Mouse (Mus musculus): ENCODE measurements around the gene Optc. TPM values are rescaled to one million over a fixed set of nuclear protein-coding genes. Genes with fewer than 3 reads are reported as not detected.

Gene Optc
- 1 to 10 TPM in 1 of 2 experiments, under 1 TPM in 1; 0.60 to 1.3 TPM for total RNA-seq (2021)
- long read RNA-seq, experiment 1: 0 reads
- long read RNA-seq, experiment 2: 0 reads

DNA sequence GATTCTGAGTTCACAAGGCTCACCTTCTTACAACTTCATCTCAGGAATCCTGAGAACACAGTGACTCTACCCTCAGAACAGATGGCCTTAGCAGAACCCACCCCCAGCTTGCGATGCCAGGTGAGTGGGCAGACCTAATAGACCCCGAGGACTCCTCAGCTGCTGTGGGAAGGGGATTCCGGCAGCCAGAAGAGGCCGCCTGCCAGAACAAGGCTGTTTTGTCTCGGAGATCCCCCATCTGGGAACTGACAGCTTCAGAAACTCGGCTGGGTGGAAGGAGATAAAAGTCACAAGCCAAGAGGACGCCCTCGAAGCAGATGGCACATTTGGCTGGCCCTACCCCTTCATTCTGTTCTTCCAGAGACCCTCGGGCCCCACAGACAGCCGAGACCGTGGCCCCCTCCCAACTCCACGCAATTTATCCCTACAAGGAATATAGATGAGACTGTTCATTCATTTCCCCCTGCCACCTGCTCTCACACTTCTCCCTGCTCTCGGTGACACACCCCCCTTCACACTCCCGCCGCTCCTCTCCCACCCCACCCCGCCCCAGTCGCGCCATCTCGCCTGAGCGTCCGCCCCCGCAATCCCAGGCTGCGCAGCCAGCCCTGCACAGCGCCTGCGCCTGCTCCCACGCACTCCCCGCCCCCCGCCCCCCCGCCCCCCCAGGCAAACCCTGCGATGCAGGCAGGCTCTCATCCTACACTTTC lies at the start of gene Optc:
TSS of gene Optc (minus strand) at position 51 of the 710 bp plus-strand sequence.
- DNase-seq (ENCODE audit: low spot score in 2 of 2): peak; percentile 69 to 76

- DNase-seq (ENCODE audit: low spot score in 2 of 2): no peak
Observed at GRCm38 (mm10) chr1:133954009-133954408, 46.2 kb upstream of the Optc start.

DNA sequence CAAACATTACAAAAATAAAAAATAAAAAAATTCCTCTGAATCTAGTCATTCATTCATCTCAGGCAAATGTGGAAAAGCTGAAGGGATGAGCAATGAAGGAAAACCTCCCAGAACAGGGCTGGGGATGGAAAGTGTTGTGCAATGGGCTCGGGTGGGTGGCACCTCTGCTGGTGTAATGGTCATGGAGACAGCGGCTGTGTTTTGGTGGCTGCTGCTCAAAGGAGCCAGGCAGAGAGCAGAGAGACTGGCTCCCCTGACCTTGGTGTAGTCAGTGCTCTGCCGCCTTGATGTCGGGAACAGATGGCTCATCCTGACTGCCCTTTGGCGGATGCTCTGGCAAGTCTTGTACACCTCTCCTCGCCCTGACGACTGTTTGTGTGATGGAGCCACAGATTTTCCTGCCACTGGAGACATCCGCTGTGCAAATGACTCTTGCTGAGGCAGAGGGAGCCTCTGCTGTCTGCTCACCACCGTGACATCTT lies 45.5 kb upstream of the Optc start:
- DNase-seq (ENCODE audit: low spot score in 2 of 2): peak in 1 of 2 experiments; percentile 19

DNA sequence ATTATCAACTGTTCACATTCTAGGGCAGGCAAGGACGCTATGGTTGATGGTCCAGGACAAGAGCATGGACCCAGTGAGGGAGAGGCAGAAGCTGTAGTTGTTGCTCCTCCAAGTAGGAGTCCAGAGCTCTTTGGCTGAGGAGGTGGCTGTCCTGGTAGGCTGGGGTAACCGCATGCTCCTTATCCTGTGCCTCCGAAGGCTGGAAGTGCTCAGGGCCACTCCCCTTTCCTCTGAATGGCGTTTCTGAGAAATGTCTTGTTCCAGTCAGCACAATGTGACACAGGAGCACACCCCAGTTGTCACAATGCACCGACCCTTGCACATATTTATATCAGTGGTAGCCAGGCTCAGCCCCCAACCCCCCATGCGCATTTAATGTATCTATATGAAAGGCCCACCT lies 43.8 kb upstream of the Optc start:
- no peak for DNase-seq (ENCODE audit: low spot score in 2 of 2)

DNA sequence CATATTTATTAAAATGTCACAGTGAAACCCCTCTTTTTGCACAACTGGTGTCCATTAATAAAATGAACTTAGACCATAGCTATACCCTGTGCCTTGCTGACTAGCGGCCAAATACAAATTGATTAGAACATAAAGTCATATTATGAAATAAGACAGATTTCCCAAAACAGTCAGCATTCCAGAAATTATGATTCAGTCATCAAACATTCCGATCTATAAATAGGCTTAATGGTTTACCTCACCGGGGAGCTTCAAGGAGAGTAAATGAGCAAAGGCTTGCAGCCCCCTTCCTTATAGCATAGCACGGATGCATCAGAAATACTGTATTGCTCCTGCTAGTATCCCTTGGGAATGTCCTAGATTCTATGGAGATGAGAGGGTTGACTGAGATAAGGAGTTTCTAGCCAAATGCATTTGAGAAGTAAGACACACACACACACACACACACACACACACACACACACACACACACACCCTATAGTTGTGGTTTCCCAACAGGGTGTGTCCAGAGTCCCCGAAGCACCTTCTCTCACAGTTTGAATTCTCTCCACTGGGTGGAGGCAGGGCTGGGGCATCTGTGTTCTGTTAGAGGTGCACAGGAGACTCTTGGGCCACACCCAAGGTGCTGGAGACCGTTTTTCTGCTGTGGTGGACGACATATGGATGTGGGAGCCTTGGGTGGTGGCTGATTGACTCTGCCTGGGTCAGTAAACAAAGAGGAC lies 42.4 kb upstream of the Optc start:
- DNase-seq (ENCODE audit: low spot score in 2 of 2): no peak

DNA sequence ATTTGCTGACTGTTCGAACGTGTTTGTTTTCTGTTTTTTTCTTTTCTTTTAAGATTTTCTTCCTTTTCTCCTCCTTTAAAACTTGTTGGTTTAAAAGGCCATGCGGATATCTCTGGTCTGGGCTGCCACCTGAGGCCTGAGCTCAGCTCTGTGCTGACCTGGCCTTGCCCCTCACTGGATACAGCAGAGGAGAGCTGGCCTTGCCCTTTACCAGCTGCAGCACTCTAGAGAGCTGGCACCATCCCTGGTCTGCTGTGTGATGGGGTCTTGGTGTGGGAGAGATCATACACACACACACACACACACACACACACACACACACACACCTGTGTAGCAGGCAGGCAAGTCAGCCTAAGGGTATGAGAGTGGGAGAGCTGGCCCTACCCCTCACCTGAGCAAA lies 37.3 kb upstream of the Optc start:
- no peak for DNase-seq (ENCODE audit: low spot score in 2 of 2)

- no peak for DNase-seq (ENCODE audit: low spot score in 2 of 2)
Observed at GRCm38 (mm10) chr1:133941904-133942303, 34.1 kb upstream of the Optc start.

GRCm38 (mm10) chr1:133941158-133941860 lies 33.5 kb upstream of the Optc start:
- no peak for DNase-seq (ENCODE audit: low spot score in 2 of 2)

GRCm38 (mm10) chr1:133940481-133941092 lies 32.8 kb upstream of the Optc start:
- no peak for DNase-seq (ENCODE audit: low spot score in 2 of 2)

DNA sequence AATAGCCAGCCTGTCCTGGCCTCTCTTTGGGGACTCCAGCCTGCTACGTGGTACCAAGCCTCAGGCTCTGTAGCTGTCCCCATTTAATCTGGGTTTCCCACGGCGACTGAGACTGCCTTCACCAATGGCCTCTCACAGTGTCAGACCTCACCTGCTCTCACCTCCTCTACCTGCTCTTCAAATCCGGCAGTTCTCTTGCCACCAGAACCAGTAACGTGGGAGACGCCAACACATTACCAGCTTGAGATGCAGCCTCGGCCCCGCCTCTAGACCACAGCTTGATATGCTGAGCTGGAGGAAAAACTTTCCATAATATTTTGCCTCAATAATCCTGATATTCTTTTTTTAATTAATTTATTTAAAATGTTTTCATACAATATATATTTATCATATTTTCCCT lies 31.9 kb upstream of the Optc start:
- no peak for DNase-seq (ENCODE audit: low spot score in 2 of 2)

DNA sequence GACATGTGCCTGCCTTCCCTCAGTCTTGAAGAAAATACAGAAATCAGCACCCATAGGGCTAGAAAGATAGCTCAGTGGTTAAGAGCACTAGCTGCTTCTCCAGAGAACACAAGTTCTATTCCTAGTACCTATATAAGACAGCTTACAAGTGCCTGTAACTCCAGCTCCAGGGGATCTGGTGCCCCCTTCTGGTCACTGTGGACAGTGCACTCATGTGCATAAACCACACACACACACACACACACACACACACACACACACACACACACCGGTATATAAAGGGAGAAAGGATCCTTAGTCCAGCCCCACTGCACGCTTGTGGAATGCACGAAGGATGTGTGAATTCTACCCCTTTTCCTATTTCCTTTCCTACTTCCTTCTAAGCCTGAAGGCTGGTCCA lies 28.4 kb upstream of the Optc start:
- DNase-seq (ENCODE audit: low spot score in 2 of 2): no peak

DNA sequence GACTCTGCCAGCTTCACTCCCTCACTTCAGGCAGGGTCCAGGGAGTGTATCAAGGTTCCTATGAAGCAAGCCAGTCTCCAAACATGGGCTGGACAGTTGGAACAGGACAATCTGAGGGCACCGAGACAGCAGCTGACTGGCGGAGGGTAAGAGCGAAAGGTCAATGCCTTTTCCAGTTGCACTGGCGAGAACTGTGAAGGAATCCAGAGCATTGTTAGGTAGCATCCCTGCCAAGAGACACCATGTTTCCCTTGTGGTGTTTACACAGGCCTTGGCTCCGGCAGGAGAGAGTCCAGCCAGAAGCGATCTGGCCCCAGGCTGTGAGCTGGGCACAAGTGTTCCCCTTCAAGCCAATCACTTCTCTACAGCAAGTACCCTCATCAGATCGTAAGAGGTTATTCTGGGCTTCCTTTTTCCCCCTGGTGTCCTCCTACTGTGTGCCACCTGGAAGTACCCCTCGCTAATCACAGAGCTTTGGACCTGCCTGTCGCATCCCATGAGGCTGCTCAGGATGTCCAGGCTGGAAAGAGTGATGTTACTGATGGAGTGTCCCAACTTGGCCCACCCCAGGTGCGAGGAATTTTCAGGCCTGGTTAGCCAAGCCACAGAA lies 26.7 kb upstream of the Optc start:
- no peak for DNase-seq (ENCODE audit: low spot score in 2 of 2)

GRCm38 (mm10) chr1:133933301-133934195 lies 25.7 kb upstream of the Optc start:
- no peak for DNase-seq (ENCODE audit: low spot score in 2 of 2)

DNA sequence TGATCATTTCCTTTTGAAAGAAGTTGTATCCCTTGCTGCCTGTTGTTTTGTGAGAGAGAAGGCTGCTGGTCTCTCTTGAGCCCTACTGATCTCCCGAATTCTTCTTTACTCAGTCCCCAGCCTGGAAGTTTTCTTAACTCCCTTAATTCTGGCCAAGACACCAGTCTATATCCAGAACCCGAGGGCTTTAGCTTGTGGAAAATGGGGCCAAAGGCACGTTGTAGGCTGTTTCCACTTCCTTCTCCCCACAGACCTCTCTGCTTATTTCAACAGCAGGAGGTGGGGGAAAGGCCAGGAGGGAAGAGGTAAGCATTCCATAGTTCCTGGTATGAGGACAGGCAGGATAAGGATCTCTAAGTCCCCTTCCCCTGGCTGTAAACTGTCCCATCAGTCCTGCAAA lies 22.2 kb upstream of the Optc start:
- DNase-seq (ENCODE audit: low spot score in 2 of 2): no peak

GRCm38 (mm10) chr1:133925223-133925622 lies 17.4 kb upstream of the Optc start:
- DNase-seq (ENCODE audit: low spot score in 2 of 2): no peak

DNA sequence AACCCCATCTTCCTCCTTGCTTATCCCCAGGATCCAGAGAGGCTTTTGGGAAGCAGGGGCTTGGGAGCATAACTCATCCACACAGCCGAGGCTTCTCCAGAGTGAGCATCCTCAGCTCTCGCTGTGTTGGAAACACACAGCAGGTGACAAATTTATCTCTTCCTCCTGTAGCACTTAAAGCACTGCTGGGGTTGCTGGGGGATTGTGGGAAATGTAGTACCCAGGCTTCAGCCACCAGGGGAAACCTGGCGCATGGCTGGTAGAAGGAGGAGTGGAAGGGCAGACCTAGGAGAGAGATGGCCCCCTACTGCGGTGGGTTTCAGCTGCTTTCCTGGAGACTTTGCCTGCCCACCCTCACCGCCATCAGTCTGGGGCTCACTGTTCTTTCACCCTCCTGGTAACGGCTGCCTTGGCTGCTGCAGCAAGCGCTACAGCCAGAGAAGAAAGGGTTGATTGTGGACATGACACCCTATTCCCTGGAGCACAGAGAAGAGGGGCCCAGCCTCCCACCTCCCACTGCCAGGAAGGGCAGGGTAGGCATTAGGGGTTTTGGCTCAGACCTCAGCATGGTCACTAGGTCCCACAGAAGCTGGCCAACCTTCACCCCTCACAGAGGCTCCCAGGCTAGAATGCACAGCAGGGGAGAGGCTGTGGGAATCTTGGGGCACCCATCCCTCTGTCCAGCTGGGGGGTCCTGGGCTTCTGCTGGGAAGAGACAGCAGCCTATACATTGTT lies 16.5 kb upstream of the Optc start:
- peak in 1 of 2 experiments; percentile 31 for DNase-seq (ENCODE audit: low spot score in 2 of 2)

- DNase-seq (ENCODE audit: low spot score in 2 of 2): no peak
Observed at GRCm38 (mm10) chr1:133923071-133923470, 15.3 kb upstream of the Optc start.

DNA sequence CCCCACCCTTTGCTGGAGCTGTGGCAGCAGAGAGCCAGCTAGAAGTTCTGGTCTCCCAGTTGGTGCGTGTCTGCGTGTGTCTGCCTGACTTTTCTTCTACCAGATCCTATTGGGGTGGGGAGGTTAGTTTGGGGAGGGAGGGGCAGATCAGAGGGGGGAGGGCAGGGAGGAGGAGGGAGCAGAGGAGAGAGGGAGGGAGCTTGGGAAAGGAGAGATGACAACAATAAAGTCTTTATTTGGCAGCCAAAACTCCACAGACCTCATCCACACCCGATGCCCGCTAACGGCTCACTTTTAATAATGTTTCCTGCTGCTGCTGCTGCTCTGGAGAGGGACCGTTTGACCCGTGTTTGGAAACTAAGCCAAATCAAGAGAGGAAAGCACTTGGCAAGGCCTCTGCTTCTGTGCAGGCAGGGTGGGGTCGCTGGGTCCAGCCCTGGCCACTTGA lies 13.5 kb upstream of the Optc start, which contains the start of gene Prelp:
TSS of gene Prelp (minus strand) at position 111 of the 448 bp plus-strand sequence.
- DNase-seq (ENCODE audit: low spot score in 2 of 2): peak in 1 of 2 experiments; percentile 28

GRCm38 (mm10) chr1:133920876-133921275 lies 13.1 kb upstream of the Optc start:
- DNase-seq (ENCODE audit: low spot score in 2 of 2): no peak

All from layer of hippocampus, postnatal 14 days (tissue).